Mouse (Mus musculus): ENCODE measurements around the gene Traf5.

- TF ChIP-seq CTCF (IDR thresholded peaks at IDR 0.05; ENCODE audit: borderline replicate concordance, insufficient read depth, low read length) (peak; percentile 40; the same call in 1 of the 2 replicates), POLR2A (IDR thresholded peaks at IDR 0.05; ENCODE audit: low read depth, low read length) (no peak)
Observed at GRCm38 (mm10) chr1:191995488-191995887, 96.9 kb downstream of the Traf5 start.

Data from embryonic fibroblast, embryonic 13.5 days (primary cell).